Mouse (Mus musculus): ENCODE measurements around the gene Rsph9. TPM values are rescaled to one million over a fixed set of nuclear protein-coding genes. Genes with fewer than 3 reads are reported as not detected.

Rsph9 gene
- total and polyA plus RNA-seq, 3 experiments = 0.29 TPM; not detected in 2

DNA sequence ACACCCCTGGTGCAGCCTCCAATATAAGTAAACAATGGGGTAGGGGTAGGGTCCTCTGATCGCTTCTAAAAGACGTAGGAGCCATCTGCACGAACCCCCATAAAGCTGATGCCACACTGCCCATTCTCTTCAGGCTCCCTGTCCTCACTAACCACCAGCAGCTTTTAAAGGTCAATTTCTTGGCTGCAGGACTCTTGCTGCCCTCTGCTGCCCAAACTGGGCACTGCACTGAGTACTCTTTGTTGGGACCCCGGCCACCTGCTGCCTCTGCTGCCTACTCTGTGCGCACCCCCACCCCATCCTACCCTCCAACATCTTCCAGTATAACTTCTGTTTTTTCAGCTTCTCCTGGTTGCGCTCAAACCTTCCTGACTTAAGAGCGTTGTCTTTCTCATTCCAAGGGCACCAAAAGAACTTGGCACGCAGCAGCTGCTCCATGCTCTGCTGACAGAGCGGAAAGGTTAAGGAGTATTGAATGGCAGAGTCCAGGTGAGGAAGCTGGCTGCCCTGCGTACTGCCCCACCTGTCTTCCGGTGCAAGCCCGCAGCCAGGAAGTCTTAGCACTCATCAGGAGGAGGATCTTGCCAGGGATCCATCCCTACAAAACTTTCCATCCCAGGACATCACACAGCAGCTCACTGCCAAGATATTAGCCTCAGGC lies 11.8 kb downstream of the Rsph9 start:
- Histone ChIP-seq H3K4me1 (ENCODE audit: control insufficient read depth in 1 of 2, insufficient read depth in 2 of 2, low read length in 2 of 2) (peaks cover 2 to 13% of the 10 kb centered on the region in 2 experiments; a peak in 3 of 4 replicates), H3K9ac (ENCODE audit: control insufficient read depth, low read depth, low read length, poor library complexity, severe bottlenecking) (no peak overlapping the region), H3K9me3 (replicated peaks; ENCODE audit: insufficient read depth, low read length) (no peaks in the 10 kb centered on the region), H3K79me2 (ENCODE audit: control insufficient read depth, insufficient read depth, low read length, poor library complexity) (no peaks in the 10 kb centered on the region), H3K27ac (ENCODE audit: control insufficient read depth, low read depth, low read length) (no peak overlapping the region), H3K27me3 (ENCODE audit: control insufficient read depth in 1 of 2, insufficient read depth in 2 of 2, low read length in 2 of 2) (no peaks in the 10 kb centered on the region), H3K36me3 (ENCODE audit: control insufficient read depth in 1 of 2, insufficient read depth in 2 of 2, low read length in 2 of 2) (peaks cover 0 to 6% of the 10 kb centered on the region in 2 experiments; a peak in 3 of 4 replicates), H3K4me3 (ENCODE audit: control insufficient read depth in 1 of 2, insufficient read depth in 1 of 2, low read depth in 2 of 2, low read length in 2 of 2) (no peak overlapping the region)
- TF ChIP-seq RCOR1 (IDR thresholded peaks at IDR 0.05; ENCODE audit: low read depth, low read length) (no peak), RAD21 (IDR thresholded peaks at IDR 0.05; ENCODE audit: low read depth, low read length) (peak; percentile 90), ETS1 (IDR thresholded peaks at IDR 0.05; ENCODE audit: low read depth, low read length) (no peak), JUND (IDR thresholded peaks at IDR 0.05; ENCODE audit: low read depth, low read length) (no peak), SMC3 (IDR thresholded peaks at IDR 0.05; ENCODE audit: low read depth, low read length) (peak; percentile 90), CTCF (IDR thresholded peaks at IDR 0.05 in 2 of 3, conservative IDR thresholded peaks at IDR 0.05 in 1 of 3; ENCODE audit: control insufficient read depth in 1 of 3, insufficient read depth in 1 of 3, low read depth in 2 of 3, low read length in 3 of 3, poor library complexity in 1 of 3, severe bottlenecking in 1 of 3) (peak; percentile 82 to 90 (median 87)), GATA1 (IDR thresholded peaks at IDR 0.05; ENCODE audit: low read depth, low read length) (no peak), ZC3H11A (IDR thresholded peaks at IDR 0.05; ENCODE audit: low read depth, low read length) (peak; percentile 89), SIN3A (IDR thresholded peaks at IDR 0.05; ENCODE audit: low read length) (peak; percentile 38; the same call in 1 of the 2 replicates), MEF2A (IDR thresholded peaks at IDR 0.05; ENCODE audit: extremely low read depth, insufficient replicate concordance, low read depth, low read length, poor library complexity, severe bottlenecking) (no peak)
- DNase-seq (ENCODE audit: low read depth, low spot score) = peak; percentile 65

DNA sequence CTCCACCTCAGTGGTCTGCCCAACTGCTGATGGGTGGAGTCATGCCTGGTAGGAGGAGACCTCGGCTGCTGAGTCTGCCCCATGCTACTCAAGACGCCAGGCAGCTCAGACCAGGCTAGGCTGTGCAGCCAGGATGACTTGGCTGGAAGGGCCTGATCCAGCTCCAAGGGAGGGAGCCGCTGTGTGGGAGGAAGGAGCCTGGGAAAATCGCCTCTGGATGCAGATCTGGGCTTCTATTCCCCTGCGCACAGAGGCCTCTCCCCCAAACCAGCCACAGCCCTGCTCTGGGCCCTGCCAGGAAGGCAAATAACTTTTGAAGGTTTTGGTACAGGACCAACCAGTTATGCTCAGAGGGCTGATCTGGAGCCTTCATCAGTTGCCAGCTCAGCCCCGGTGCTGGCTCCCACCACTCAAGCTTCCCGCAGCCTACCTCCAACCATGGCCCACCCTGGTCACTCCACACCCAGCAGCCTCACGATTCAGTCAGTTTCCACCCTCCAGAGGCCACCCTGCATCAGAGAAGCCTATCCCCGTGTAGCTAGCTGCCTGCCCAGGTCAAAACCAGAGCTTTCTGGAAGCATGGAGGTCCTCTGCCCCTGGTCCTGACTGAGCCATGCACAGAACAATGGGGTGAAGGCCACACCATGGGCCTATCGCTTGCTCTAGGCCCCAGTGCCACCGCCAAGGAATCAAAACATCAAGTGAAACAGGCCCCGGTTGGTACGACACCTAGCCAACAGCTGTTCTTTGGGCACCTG lies 14.1 kb downstream of the Rsph9 start:
- DNase-seq (ENCODE audit: low read depth, low spot score) = no peak
- Histone ChIP-seq H3K4me1 (ENCODE audit: control insufficient read depth in 1 of 2, insufficient read depth in 2 of 2, low read length in 2 of 2) (peaks cover 2 to 13% of the 10 kb centered on the region in 2 experiments; a peak in 3 of 4 replicates), H3K9ac (ENCODE audit: control insufficient read depth, low read depth, low read length, poor library complexity, severe bottlenecking) (no peak overlapping the region), H3K79me2 (ENCODE audit: control insufficient read depth, insufficient read depth, low read length, poor library complexity) (no peaks in the 10 kb centered on the region), H3K4me3 (ENCODE audit: control insufficient read depth in 1 of 2, insufficient read depth in 1 of 2, low read depth in 2 of 2, low read length in 2 of 2) (no peak overlapping the region), H3K36me3 (ENCODE audit: control insufficient read depth in 1 of 2, insufficient read depth in 2 of 2, low read length in 2 of 2) (peaks cover 0 to 6% of the 10 kb centered on the region in 2 experiments; a peak in 3 of 4 replicates), H3K27me3 (ENCODE audit: control insufficient read depth in 1 of 2, insufficient read depth in 2 of 2, low read length in 2 of 2) (no peaks in the 10 kb centered on the region), H3K9me3 (replicated peaks; ENCODE audit: insufficient read depth, low read length) (no peaks in the 10 kb centered on the region), H3K27ac (ENCODE audit: control insufficient read depth, low read depth, low read length) (no peak overlapping the region)
- TF ChIP-seq SMC3 (IDR thresholded peaks at IDR 0.05; ENCODE audit: low read depth, low read length) (no peak), ZMIZ1 (IDR thresholded peaks at IDR 0.05; ENCODE audit: low read depth, low read length) (no peak), ZNF384 (IDR thresholded peaks at IDR 0.05; ENCODE audit: low read depth, low read length) (no peak), RCOR1 (IDR thresholded peaks at IDR 0.05; ENCODE audit: low read depth, low read length) (no peak), POLR2AphosphoS2 (IDR thresholded peaks at IDR 0.05; ENCODE audit: low read length) (0 out of 2 replicates have a peak, but pooled peaks have one; percentile 8), CTCF (IDR thresholded peaks at IDR 0.05 in 2 of 3, conservative IDR thresholded peaks at IDR 0.05 in 1 of 3; ENCODE audit: control insufficient read depth in 1 of 3, insufficient read depth in 1 of 3, low read depth in 2 of 3, low read length in 3 of 3, poor library complexity in 1 of 3, severe bottlenecking in 1 of 3) (no peak), MYB (IDR thresholded peaks at IDR 0.05; ENCODE audit: low read depth, low read length) (no peak)
